Mouse (Mus musculus): ENCODE results near the gene Eif3j1.

Eif3j1 gene

GRCm38 (mm10) chr2:122102070-122102469, 73.7 kb downstream of the Eif3j1 start:
- DNase-seq = no peak
